Mouse (Mus musculus) thymus, postnatal 0 days (tissue): ENCODE results near the gene Tmbim1. TPM values are rescaled to one million over a fixed set of nuclear protein-coding genes. Genes with fewer than 3 reads are reported as not detected.

Experiments
- polyA plus RNA-seq: library from polyadenylated mRNA; unstranded; fragments of >200 nt; fragmentation: Nextera tagmentation; extraction: Ambion mirVana; gene quantifications from 2 replicates; pipeline ENCODE4 v1.2.1, GENCODE M21; 2015

Gene Tmbim1
- polyA plus RNA-seq, 1 experiment from 2014 or later, result 12.2 TPM

Other genes starting within 250 kb of the Tmbim1 start
- gene Tns1, start 181.2 kb downstream of the Tmbim1 start, polyA plus RNA-seq, result 12.6 and 13.0 TPM in 2 replicates
- 0.08 and 0.15 TPM in 2 replicates for gene Rufy4, start 180.1 kb downstream of the Tmbim1 start, polyA plus RNA-seq
- 0.15 and 0.20 TPM in 2 replicates for gene Cxcr2, start 151.6 kb downstream of the Tmbim1 start, polyA plus RNA-seq
- gene Cxcr1, start 111.0 kb downstream of the Tmbim1 start, polyA plus RNA-seq, result not detected in 2 replicates
- gene Arpc2, start 69.5 kb downstream of the Tmbim1 start, polyA plus RNA-seq, result 648 and 659 TPM in 2 replicates
- 0.35 and 0.92 TPM in 2 replicates for gene Gpbar1, start 27.1 kb downstream of the Tmbim1 start, polyA plus RNA-seq
- 195 and 200 TPM in 2 replicates for gene Aamp, start 20.9 kb downstream of the Tmbim1 start, polyA plus RNA-seq
- gene Pnkd, start 20.7 kb downstream of the Tmbim1 start, polyA plus RNA-seq, result 84.9 and 93.3 TPM in 2 replicates
- 0.20 and 0.33 TPM in 2 replicates for gene Catip, start 56.5 kb upstream of the Tmbim1 start, polyA plus RNA-seq
- gene Slc11a1, start 69.6 kb upstream of the Tmbim1 start, polyA plus RNA-seq, result 5.6 and 6.1 TPM in 2 replicates
- 55.5 and 56.1 TPM in 2 replicates for gene Ctdsp1, start 85.9 kb upstream of the Tmbim1 start, polyA plus RNA-seq
- gene Vil1, start 103.8 kb upstream of the Tmbim1 start, polyA plus RNA-seq, result 0.29 and 0.30 TPM in 2 replicates
- gene Cnot9, start 200.4 kb upstream of the Tmbim1 start, polyA plus RNA-seq, result 63.2 and 66.6 TPM in 2 replicates
- gene Plcd4, start 237.3 kb upstream of the Tmbim1 start, polyA plus RNA-seq, result 0.53 and 1.1 TPM in 2 replicates
- gene Usp37, start 238.7 kb upstream of the Tmbim1 start, polyA plus RNA-seq, result 20.8 and 21.9 TPM in 2 replicates